Mouse (Mus musculus) heart, adult 2 months (tissue): Measurements from ENCODE around the gene Nmnat2.

Experiments used
- CTCF ChIP-seq: fragments of 200-600 bp; IDR thresholded peaks from 2 replicates; pipeline ENCODE4 v1.8.1; 2022; ENCODE audit warnings: antibody characterized with exemption, mild to moderate bottlenecking, moderate library complexity
- EP300 ChIP-seq: fragments of 200-500 bp; IDR thresholded peaks from 2 replicates; pipeline ENCODE4 v1.6.1; 2011; ENCODE audit warnings: low read depth, low read length, control low read depth; ENCODE audit not compliant: insufficient read depth

DNA sequence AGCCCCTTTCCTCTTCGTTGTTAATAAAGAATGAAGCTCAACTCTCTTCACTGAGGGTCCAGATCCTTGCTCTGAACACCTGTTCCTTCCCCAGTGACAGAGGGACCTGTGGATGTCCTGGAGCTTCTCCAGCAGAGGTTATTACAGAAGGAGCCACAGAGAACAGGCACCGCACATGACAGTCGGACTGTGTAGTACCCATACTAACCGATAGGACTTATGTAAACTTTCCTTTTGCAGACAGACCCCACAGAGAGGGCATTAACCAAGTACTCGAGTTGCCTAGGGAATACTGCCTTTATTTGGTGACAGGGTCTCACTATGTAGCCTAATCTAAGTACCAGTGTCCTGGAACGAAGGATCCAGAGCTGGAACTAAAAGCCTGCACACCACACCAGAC, 39.0 kb downstream of the Nmnat2 start:
- no peak for TF ChIP-seq CTCF
- TF ChIP-seq EP300: no peak
